Mouse (Mus musculus): ENCODE measurements around the gene Lag3. TPM values are rescaled to one million over a fixed set of nuclear protein-coding genes. Genes with fewer than 3 reads are reported as not detected.
A peak's percentile ranks its signal among the peaks of the same experiment; 100 is the strongest.
"Not testable (repeated sequence)": the region's sequence is repeated elsewhere in the genome, so short reads cannot be mapped to it uniquely, and the experiment has no call there.

The Lag3 gene
- polyA plus RNA-seq, 1 experiment from 2014 or later: 1.9 TPM

- no peak overlapping the region for H3K4me3 ChIP-seq
- no peak overlapping the region for H3K9ac ChIP-seq (replicated peaks)
- H3K9me3 ChIP-seq: no peaks in the 10 kb centered on the region
- peaks cover 35% of the 10 kb centered on the region for H3K27me3 ChIP-seq
- peaks cover 44% of the 10 kb centered on the region for H3K4me1 ChIP-seq
- H3K27ac ChIP-seq (replicated peaks): no peak overlapping the region
- 85% methylated on average over 1 of the region's 1 CpGs for WGBS
- no peak for ATAC-seq (ENCODE audit: low FRiP score, low read depth)
- 0 out of 2 replicates have a peak, but pooled peaks cover 4% of the 10 kb centered on the region for H3K36me3 ChIP-seq
- H3K4me2 ChIP-seq (replicated peaks): no peak overlapping the region
These were observed 3.7 kb downstream of the Lag3 start for GRCm38 (mm10) chr6:124907767-124908166.

DNA sequence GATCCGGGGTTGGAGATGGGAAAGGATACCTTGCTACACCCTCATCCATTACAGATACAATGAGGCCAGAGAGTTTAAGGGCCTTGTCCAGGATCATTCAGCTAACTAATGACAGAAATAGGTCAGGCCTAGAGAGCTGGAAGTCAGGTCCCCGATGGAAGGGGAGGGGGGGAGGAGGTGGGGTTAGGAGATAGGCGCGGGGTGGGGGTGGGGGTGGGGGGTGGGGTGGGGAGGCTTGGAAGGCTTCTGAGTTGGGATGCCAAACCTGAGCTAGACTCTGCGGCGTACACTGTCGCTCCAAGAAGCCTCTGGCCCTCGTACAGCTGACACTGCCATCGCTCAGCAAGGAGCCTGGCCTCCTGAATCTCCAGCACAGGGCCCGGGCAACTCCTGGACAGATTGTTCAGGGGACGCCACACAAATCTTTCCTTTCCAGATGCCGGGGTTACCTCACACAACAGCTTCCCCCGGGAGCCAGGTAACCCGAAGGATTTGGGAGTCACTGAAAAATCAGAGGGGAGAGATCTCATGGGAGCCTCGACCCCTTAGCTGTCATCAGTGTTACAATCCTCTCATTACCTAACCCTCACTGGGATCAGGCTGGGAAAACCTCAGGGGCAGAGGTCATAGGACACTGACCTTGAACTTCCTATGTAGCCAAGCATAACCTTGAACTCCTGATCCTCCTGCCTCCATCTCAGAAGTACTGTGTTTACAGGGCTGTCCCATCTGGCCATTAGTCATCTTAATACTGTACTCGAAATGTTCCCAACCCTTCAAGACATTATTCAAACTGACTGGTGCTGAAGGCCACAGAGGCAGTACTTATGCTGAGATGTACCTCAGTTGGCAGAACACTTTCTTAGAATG, 6.3 kb downstream of the Lag3 start:
- Histone ChIP-seq H3K9ac (replicated peaks) (peak overlapping the region; percentile 80), H3K4me1 (peaks cover 32% of the 10 kb centered on the region), H3K9me3 (no peaks in the 10 kb centered on the region), H3K36me3 (no peaks in the 10 kb centered on the region), H3K4me2 (replicated peaks) (peak overlapping the region; percentile 71), H3K27me3 (peaks cover 22% of the 10 kb centered on the region), H3K4me3 (peak overlapping the region; percentile 45), H3K27ac (replicated peaks) (peak overlapping the region; percentile 99)
- WGBS: 32% methylated on average over 13 of the region's 16 CpGs
- no peak for ATAC-seq (ENCODE audit: low FRiP score, low read depth)

GRCm38 (mm10) chr6:124904161-124904981, 7.1 kb downstream of the Lag3 start:
- no peaks in the 10 kb centered on the region for H3K9me3 ChIP-seq
- no peaks in the 10 kb centered on the region for H3K36me3 ChIP-seq
- peak overlapping the region; percentile 99 for H3K27ac ChIP-seq (replicated peaks)
- WGBS: 6% methylated on average over 24 of the region's 24 CpGs
- H3K4me1 ChIP-seq: peaks cover 26% of the 10 kb centered on the region
- H3K9ac ChIP-seq (replicated peaks): peak overlapping the region; percentile 80
- peaks cover 14% of the 10 kb centered on the region for H3K27me3 ChIP-seq
- H3K4me2 ChIP-seq (replicated peaks): peak overlapping the region; percentile 71
- peak; percentile 57 for ATAC-seq (ENCODE audit: low FRiP score, low read depth)
- peak overlapping the region; percentile 45 for H3K4me3 ChIP-seq

- peak overlapping the region; percentile 99 for H3K27ac ChIP-seq (replicated peaks)
- H3K27me3 ChIP-seq: peaks cover 8% of the 10 kb centered on the region
- ATAC-seq (ENCODE audit: low FRiP score, low read depth): peak; percentile 87
- peak overlapping the region; percentile 80 for H3K9ac ChIP-seq (replicated peaks)
- peak overlapping the region; percentile 45 for H3K4me3 ChIP-seq
- no peaks in the 10 kb centered on the region for H3K9me3 ChIP-seq
- WGBS: under 1% methylated on average over 23 of the region's 23 CpGs
- H3K4me1 ChIP-seq: peaks cover 26% of the 10 kb centered on the region
- H3K36me3 ChIP-seq: no peaks in the 10 kb centered on the region
- H3K4me2 ChIP-seq (replicated peaks): peak overlapping the region; percentile 71
These were observed 7.8 kb downstream of the Lag3 start for GRCm38 (mm10) chr6:124903580-124904151.

DNA sequence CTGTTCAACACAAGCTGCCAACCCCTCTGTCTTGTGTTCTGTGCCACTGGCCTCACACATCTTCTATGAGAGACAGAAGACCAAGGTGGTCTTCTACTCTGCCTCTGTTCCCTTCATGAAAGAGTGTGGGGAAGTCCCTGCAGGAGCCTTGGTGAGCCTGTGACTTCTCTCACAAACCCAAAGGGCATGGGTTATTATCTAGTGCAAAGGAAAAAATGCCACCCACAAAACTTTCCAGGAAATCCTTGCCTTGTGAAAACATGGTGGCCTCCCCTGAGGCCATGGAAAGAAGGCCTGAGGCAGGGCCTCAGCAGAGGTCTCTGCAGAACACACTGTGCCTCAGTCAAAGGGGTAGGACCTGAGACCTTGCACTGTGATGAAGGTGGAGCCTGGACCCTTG, 9.7 kb downstream of the Lag3 start:
- no peaks in the 10 kb centered on the region for H3K9me3 ChIP-seq
- H3K27me3 ChIP-seq: no peaks in the 10 kb centered on the region
- no peak overlapping the region for H3K27ac ChIP-seq (replicated peaks)
- no peaks in the 10 kb centered on the region for H3K36me3 ChIP-seq
- no peak overlapping the region for H3K9ac ChIP-seq (replicated peaks)
- H3K4me2 ChIP-seq (replicated peaks): no peak overlapping the region
- peaks cover 26% of the 10 kb centered on the region for H3K4me1 ChIP-seq
- ATAC-seq (ENCODE audit: low FRiP score, low read depth): no peak
- H3K4me3 ChIP-seq: no peak overlapping the region

- Histone ChIP-seq H3K36me3 (no peaks in the 10 kb centered on the region), H3K27me3 (no peaks in the 10 kb centered on the region), H3K9ac (replicated peaks) (no peak overlapping the region), H3K4me1 (peaks cover 26% of the 10 kb centered on the region), H3K4me3 (no peak overlapping the region), H3K9me3 (no peaks in the 10 kb centered on the region), H3K4me2 (replicated peaks) (no peak overlapping the region), H3K27ac (replicated peaks) (no peak overlapping the region)
- 50% methylated on average over 10 of the region's 10 CpGs for whole genome bisulfite sequencing
- no peak for ATAC-seq (ENCODE audit: low FRiP score, low read depth)
These were observed 10.6 kb downstream of the Lag3 start for GRCm38 (mm10) chr6:124900801-124901480.

DNA sequence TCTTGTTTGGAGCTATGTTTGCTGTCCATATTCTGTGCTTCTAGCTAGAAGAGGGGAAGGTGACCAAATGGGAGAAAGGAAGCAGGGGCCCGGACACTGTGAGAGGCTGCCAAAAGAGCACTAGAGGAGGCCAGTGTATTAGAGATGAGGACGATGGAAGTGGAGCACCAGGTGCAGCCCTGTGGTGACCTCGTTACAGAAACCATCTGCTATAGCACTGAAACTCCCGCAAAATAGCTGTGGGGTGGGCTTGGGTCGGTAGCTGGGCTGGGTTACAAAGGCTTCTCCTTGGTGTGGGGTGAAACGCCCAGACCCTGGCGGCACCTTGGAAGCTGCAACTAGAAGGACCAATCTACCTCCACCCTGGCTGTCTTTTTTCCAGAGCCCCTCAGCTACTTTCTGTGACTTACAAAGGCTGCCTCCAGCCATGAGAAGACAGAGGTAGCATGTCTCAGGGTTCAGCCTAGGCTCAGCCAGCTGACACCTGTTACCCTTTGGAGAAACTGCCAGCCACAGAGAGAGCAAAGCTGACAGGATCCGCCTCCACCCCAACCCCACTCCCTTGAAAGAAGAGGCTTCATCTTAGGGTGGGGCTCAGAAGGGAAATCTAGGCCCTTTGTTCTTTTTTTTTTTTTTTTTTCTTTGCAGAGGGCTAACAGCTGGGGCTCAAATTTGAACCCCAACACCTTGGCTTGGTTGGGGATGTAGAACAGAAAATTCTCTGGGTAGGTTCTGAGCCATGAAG, 11.3 kb downstream of the Lag3 start:
- no peaks in the 10 kb centered on the region for H3K9me3 ChIP-seq
- no peak for ATAC-seq (ENCODE audit: low FRiP score, low read depth)
- no peaks in the 10 kb centered on the region for H3K36me3 ChIP-seq
- WGBS: 62% methylated on average over 8 of the region's 8 CpGs
- no peaks in the 10 kb centered on the region for H3K27me3 ChIP-seq
- H3K9ac ChIP-seq (replicated peaks): no peak overlapping the region
- peaks cover 22% of the 10 kb centered on the region for H3K4me1 ChIP-seq
- H3K4me2 ChIP-seq (replicated peaks): no peak overlapping the region
- H3K27ac ChIP-seq (replicated peaks): no peak overlapping the region
- H3K4me3 ChIP-seq: no peak overlapping the region

DNA sequence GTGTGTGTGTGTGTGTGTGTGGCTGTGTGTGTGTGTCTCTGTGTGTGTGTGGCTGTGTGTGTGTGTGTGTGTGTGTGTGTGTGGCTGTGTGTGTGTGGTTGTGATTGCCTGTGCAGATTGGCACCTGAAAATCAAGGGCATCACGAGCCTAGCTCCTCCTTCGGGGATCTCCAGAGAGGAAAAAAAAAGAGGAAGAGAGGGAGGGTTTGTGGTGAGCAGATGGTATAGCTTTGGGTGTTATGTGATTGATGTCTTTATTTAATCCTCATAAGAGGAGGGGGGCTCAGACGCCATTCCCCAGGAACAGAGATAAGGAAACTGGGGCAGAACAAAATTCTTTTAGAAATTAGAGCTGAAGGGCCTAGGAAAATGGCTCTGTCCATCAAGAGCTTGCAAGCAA, 13.1 kb downstream of the Lag3 start:
- no peak for ATAC-seq (ENCODE audit: low FRiP score, low read depth)
- WGBS: 45% methylated on average over 3 of the region's 3 CpGs
- Histone ChIP-seq H3K4me3 (no peak overlapping the region), H3K4me2 (replicated peaks) (no peak overlapping the region), H3K27ac (replicated peaks) (no peak overlapping the region), H3K27me3 (no peaks in the 10 kb centered on the region), H3K4me1 (peaks cover 5% of the 10 kb centered on the region; the same call in 1 of the 2 replicates), H3K36me3 (no peaks in the 10 kb centered on the region), H3K9me3 (no peaks in the 10 kb centered on the region), H3K9ac (replicated peaks) (no peak overlapping the region)

DNA sequence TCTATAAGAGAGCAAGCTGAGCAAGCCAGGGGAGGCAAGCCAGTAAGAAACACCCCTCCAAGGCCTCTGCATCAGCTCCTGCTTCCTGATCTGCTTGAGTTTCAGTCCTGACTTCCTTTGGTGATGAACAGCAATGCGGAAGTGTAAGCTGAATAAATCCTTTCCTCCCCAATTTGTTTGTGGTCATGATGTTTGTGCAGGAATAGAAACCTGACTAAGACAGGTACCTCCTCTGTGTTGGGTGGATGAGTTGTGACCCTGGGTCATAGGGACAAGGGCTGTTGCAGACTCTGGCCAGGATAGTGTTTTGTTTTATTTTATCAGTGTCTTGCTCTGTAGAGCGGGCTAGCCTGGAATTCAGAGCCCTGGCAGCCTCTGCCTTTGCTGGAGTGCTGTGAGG, 17.4 kb downstream of the Lag3 start:
- H3K9ac ChIP-seq (replicated peaks); H3K27ac ChIP-seq (replicated peaks); H3K36me3 ChIP-seq; H3K9me3 ChIP-seq; H3K4me2 ChIP-seq (replicated peaks); ATAC-seq (ENCODE audit: low FRiP score, low read depth); H3K4me3 ChIP-seq; H3K4me1 ChIP-seq; H3K27me3 ChIP-seq: not testable (repeated sequence)
- 89% methylated on average over 2 of the region's 2 CpGs for WGBS

- ATAC-seq (ENCODE audit: low FRiP score, low read depth): no peak
- no peaks in the 10 kb centered on the region for H3K9me3 ChIP-seq
- no peak overlapping the region for H3K4me3 ChIP-seq
- H3K27ac ChIP-seq (replicated peaks): no peak overlapping the region
- H3K27me3 ChIP-seq: no peaks in the 10 kb centered on the region
- no peaks in the 10 kb centered on the region for H3K4me1 ChIP-seq
- no peaks in the 10 kb centered on the region for H3K36me3 ChIP-seq
- no peak overlapping the region for H3K4me2 ChIP-seq (replicated peaks)
- H3K9ac ChIP-seq (replicated peaks): no peak overlapping the region
- WGBS: 61% methylated on average over 6 of the region's 6 CpGs
These were observed 20.5 kb downstream of the Lag3 start for GRCm38 (mm10) chr6:124890997-124891396.

- no peak overlapping the region for H3K9ac ChIP-seq (replicated peaks)
- WGBS: 88% methylated on average over 6 of the region's 6 CpGs
- no peak overlapping the region for H3K27ac ChIP-seq (replicated peaks)
- H3K4me3 ChIP-seq: no peak overlapping the region
- ATAC-seq (ENCODE audit: low FRiP score, low read depth): no peak
- H3K4me2 ChIP-seq (replicated peaks): no peak overlapping the region
- H3K36me3 ChIP-seq: no peaks in the 10 kb centered on the region
- H3K9me3 ChIP-seq: no peaks in the 10 kb centered on the region
- no peaks in the 10 kb centered on the region for H3K4me1 ChIP-seq
- H3K27me3 ChIP-seq: no peaks in the 10 kb centered on the region
These were observed 22.9 kb downstream of the Lag3 start for GRCm38 (mm10) chr6:124888555-124889125.
